Mouse (Mus musculus): ENCODE measurements at regions not wholly inside any gene's neighbourhood (a gene's known extent, or its start where the extent isn't known, plus 50 kb on each side); places are given as distances from the start of the nearest gene placed in this dataset.

DNA sequence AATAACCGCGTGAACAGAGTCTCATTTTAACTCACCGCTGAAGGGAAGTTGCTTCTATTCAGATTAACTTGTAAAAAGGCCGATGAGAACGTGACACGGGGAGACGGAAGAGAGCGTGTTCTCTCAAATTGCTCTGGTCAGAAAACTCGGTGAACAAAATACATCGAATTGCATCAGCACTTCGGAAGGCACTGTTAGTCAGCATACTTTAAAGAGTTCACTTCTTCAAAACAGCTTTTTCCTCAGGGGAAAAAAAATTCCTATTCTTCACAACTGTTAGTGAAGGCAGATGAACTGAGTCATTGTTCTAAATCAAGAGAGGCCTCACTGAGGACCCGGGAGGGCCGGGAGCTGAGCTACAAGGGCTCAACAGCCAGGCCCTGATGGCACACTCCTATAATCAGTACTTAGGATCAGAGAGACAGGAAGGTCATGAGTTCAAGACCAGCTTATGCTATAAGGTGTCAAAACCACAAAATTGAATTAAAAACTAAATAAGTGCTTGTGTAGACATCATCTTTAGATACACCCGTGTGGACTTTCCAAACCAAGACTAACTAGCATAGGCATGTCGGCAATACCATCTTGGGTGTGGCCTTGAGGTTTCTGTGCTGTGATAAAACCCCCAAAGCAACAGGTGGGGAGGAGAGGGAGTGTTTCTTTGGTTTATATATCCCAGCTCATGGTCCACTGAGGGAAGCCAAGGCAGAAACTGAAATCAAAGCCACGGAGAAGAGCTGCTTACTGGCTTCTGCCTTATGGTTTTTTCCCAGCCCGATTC is 131.2 kb upstream of the Dyrk2 start:
- TF ChIP-seq POLR2A (IDR thresholded peaks at IDR 0.05; ENCODE audit: extremely low read depth, insufficient read depth, low read length) (no peak), CTCF (IDR thresholded peaks at IDR 0.05; ENCODE audit: extremely low read depth, insufficient read depth, low read length) (no peak)
- Histone ChIP-seq H3K4me1 (ENCODE audit: control insufficient read depth, insufficient read depth, low read length) (no peaks in the 10 kb centered on the region), H3K27ac (ENCODE audit: insufficient read depth, low read length) (no peak overlapping the region), H3K4me3 (ENCODE audit: insufficient read depth, low read length) (no peak overlapping the region)

DNA sequence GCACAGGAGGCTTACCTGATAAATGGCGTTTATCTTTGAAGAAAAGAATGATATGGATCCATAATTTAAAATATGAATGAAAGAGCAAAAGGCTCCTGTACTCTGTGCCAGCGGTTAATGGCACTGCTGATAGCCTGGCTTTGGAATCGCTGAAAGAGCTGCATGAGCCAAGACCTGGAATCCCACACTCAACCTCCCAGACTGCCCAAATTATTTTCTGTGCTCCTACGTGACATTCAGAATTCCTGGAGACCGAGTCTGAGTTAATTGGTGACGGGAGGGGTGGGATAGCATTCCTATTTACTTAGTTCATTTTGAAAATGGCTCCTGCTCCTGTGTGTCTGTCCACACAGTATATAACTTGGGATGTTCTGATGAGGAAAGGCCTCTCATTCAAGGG is 129.0 kb upstream of the Dyrk2 start:
- H3K4me1 ChIP-seq (ENCODE audit: control insufficient read depth, insufficient read depth, low read length) = peaks cover 2% of the 10 kb centered on the region; the same call in 1 of the 2 replicates
- TF ChIP-seq POLR2A (IDR thresholded peaks at IDR 0.05; ENCODE audit: extremely low read depth, insufficient read depth, low read length) = no peak
- TF ChIP-seq CTCF (IDR thresholded peaks at IDR 0.05; ENCODE audit: extremely low read depth, insufficient read depth, low read length) = no peak
- no peak overlapping the region for H3K27ac ChIP-seq (ENCODE audit: insufficient read depth, low read length)
- no peak overlapping the region for H3K4me3 ChIP-seq (ENCODE audit: insufficient read depth, low read length)

DNA sequence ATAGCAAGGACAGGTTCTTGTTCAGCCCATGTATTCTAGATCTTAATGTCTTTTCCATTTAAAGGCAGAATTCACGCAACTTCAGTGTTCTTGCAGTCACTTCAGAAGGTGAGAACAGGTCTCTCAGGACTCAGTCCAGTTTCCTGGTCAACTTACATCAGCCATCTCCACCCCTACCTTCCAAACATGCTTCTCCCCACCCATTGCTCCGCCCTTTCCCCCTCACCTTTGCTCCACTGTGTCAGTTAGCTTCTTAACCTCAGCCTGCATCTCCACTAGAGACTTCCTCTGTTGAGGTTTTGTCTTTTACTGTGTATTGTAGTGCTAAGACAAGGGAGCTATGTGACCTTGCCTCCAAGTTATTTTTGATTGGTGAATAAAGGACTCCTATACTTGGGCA is 127.0 kb upstream of the Dyrk2 start:
- peaks cover 2% of the 10 kb centered on the region; the same call in 1 of the 2 replicates for H3K4me1 ChIP-seq (ENCODE audit: control insufficient read depth, insufficient read depth, low read length)
- no peak for TF ChIP-seq CTCF (IDR thresholded peaks at IDR 0.05; ENCODE audit: extremely low read depth, insufficient read depth, low read length)
- no peak for TF ChIP-seq POLR2A (IDR thresholded peaks at IDR 0.05; ENCODE audit: extremely low read depth, insufficient read depth, low read length)
- no peak overlapping the region for H3K27ac ChIP-seq (ENCODE audit: insufficient read depth, low read length)
- no peak overlapping the region for H3K4me3 ChIP-seq (ENCODE audit: insufficient read depth, low read length)

DNA sequence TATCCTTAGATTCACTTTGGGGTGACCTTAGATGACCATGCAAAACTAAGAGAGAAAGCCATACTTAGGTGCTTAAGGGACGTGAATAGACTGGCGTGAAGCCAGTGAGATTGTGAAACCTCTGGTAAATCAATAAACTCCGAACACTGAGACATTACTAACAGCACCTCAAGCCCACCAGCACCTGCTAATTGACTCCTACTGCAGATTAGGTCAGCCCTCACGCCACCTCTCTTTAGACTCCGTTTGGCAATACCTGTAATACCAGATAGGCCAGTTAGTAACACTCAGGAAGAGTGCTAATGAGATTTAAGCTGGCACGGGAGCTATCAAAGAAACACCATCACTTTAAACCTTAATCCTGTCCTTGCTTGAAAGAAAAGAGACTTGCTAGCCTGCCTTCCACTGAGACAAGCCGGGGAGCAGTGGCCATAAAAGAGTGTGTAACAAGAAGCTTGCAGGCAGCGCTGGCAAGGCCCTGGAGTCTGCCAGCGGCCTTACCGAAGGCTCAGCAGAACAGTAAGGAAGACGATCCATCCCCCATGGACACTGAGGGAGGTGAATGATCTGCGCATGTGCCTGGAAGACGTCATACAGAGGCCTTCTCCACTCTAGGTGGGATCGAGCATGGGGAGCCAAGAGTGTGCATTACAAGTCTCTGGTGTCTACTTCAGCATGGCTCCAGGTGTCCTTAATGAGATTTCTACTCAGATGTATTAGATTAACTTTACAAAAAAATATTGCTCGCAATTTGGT is 124.0 kb upstream of the Dyrk2 start:
- no peak for TF ChIP-seq CTCF (IDR thresholded peaks at IDR 0.05; ENCODE audit: extremely low read depth, insufficient read depth, low read length)
- TF ChIP-seq POLR2A (IDR thresholded peaks at IDR 0.05; ENCODE audit: extremely low read depth, insufficient read depth, low read length) = no peak
- Histone ChIP-seq H3K4me3 (ENCODE audit: insufficient read depth, low read length) (no peak overlapping the region), H3K4me1 (ENCODE audit: control insufficient read depth, insufficient read depth, low read length) (peaks cover 4% of the 10 kb centered on the region), H3K27ac (ENCODE audit: insufficient read depth, low read length) (no peak overlapping the region)

DNA sequence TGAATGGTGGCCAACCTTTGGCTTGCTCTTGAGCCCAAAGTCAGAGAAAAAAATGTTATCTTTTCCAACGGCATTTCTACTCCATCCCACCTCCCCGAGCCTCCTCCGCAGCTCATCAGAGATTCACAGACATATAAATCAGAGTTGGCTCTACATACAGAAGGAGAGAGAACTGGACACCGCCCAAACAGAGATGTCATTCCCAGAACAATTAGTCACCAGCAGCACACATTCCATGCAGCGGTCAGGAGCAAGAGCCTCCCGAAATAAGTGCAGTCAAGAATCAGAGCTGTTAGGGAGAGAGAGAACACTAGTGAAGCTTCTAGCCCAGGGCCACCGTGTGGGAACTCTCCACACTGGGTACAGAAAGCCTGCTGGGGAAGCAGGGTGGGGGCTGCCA is 121.2 kb upstream of the Dyrk2 start:
- no peak for TF ChIP-seq POLR2A (IDR thresholded peaks at IDR 0.05; ENCODE audit: extremely low read depth, insufficient read depth, low read length)
- no peak for TF ChIP-seq CTCF (IDR thresholded peaks at IDR 0.05; ENCODE audit: extremely low read depth, insufficient read depth, low read length)
- peaks cover 4% of the 10 kb centered on the region for H3K4me1 ChIP-seq (ENCODE audit: control insufficient read depth, insufficient read depth, low read length)
- no peak overlapping the region for H3K4me3 ChIP-seq (ENCODE audit: insufficient read depth, low read length)
- no peak overlapping the region for H3K27ac ChIP-seq (ENCODE audit: insufficient read depth, low read length)

DNA sequence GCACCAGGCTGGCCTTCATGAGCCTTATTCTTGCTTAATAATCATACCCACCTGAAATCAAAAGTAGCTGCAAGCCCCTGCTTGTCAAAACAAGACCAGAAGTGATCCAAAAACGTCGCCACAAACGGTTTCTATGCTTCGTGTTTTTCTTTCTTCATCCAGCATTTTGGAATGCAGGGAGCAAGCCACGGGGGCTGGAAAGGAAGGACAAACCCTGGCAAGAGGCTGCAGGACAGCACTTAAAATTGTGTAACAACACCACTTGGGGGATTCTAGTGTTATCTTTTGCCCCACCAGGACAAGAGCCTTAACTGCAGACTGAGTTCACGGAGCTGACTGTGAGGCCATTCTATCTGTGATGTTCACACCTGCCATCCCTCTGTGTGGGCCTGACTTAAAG is 120.5 kb upstream of the Dyrk2 start:
- Histone ChIP-seq H3K27ac (ENCODE audit: insufficient read depth, low read length) (no peak overlapping the region), H3K4me1 (ENCODE audit: control insufficient read depth, insufficient read depth, low read length) (peaks cover 1% of the 10 kb centered on the region; the same call in 1 of the 2 replicates), H3K4me3 (ENCODE audit: insufficient read depth, low read length) (no peak overlapping the region)
- TF ChIP-seq CTCF (IDR thresholded peaks at IDR 0.05; ENCODE audit: extremely low read depth, insufficient read depth, low read length) = no peak
- TF ChIP-seq POLR2A (IDR thresholded peaks at IDR 0.05; ENCODE audit: extremely low read depth, insufficient read depth, low read length) = no peak

DNA sequence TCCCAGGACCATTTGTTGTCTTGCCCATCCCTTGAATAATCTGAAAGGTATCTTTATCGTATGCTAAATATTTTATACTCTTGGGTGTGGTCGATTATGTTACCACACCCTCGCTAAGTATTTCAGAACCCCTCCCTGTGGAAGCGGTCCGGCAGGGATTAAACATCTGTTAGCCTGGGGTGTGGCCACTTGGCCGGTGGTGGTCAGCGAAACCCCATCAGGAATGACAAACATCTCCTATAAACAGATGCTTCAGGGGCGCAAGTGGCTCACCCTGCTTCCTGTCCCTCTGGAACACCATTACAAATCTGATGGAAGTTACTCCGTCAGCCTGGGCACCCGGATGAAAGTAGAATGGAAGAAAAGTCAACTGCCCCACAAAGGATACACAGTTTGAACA is 119.8 kb upstream of the Dyrk2 start:
- Histone ChIP-seq H3K27ac (ENCODE audit: insufficient read depth, low read length) (no peak overlapping the region), H3K4me3 (ENCODE audit: insufficient read depth, low read length) (no peak overlapping the region), H3K4me1 (ENCODE audit: control insufficient read depth, insufficient read depth, low read length) (peaks cover 1% of the 10 kb centered on the region; the same call in 1 of the 2 replicates)
- no peak for TF ChIP-seq CTCF (IDR thresholded peaks at IDR 0.05; ENCODE audit: extremely low read depth, insufficient read depth, low read length)
- TF ChIP-seq POLR2A (IDR thresholded peaks at IDR 0.05; ENCODE audit: extremely low read depth, insufficient read depth, low read length) = no peak

DNA sequence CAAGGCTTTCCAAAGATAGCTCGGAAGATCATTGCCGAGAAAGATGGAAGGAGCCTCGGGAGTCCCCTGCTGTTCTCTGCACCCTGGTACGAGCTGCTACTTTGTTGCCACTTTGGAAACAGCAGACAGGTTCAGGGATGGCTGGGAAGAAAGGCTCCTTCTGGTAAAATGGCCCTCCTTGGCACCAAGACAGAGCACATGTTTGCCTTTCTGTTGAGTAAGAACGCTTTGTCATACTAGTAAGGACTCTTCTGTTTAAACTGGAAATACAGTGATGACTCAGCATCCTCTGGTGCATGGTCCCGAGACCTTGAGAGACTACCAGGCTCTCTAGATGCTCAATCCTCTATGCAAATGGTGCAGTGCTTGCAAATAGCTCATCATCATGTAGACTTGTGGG is 118.2 kb upstream of the Dyrk2 start:
- no peak for TF ChIP-seq POLR2A (IDR thresholded peaks at IDR 0.05; ENCODE audit: extremely low read depth, insufficient read depth, low read length)
- TF ChIP-seq CTCF (IDR thresholded peaks at IDR 0.05; ENCODE audit: extremely low read depth, insufficient read depth, low read length) = no peak
- Histone ChIP-seq H3K4me3 (ENCODE audit: insufficient read depth, low read length) (no peak overlapping the region), H3K27ac (ENCODE audit: insufficient read depth, low read length) (no peak overlapping the region), H3K4me1 (ENCODE audit: control insufficient read depth, insufficient read depth, low read length) (peaks cover 1% of the 10 kb centered on the region; the same call in 1 of the 2 replicates)

DNA sequence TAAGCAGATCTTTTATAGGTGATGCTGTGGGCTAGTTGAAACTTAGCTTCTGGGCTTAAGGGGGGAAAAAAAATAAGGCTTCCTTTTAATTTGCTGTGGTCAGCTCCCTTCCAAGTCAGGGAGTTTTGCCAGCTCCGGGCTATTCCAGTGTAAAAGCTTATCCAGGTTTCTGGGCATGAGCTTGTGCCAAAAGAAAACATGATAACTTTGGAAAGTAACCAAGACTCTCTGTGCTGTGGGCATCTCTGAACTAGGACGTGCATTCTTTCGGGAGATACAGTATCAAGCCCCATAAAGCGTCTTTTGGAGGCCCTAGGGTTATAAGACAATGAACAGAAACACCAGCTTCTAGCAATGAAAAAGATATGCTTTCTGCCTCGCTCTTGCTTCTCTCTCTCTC is 114.6 kb upstream of the Dyrk2 start:
- TF ChIP-seq POLR2A (IDR thresholded peaks at IDR 0.05; ENCODE audit: extremely low read depth, insufficient read depth, low read length) (no peak), CTCF (IDR thresholded peaks at IDR 0.05; ENCODE audit: extremely low read depth, insufficient read depth, low read length) (no peak)
- Histone ChIP-seq H3K4me1 (ENCODE audit: control insufficient read depth, insufficient read depth, low read length) (no peaks in the 10 kb centered on the region), H3K4me3 (ENCODE audit: insufficient read depth, low read length) (no peak overlapping the region), H3K27ac (ENCODE audit: insufficient read depth, low read length) (no peak overlapping the region)

DNA sequence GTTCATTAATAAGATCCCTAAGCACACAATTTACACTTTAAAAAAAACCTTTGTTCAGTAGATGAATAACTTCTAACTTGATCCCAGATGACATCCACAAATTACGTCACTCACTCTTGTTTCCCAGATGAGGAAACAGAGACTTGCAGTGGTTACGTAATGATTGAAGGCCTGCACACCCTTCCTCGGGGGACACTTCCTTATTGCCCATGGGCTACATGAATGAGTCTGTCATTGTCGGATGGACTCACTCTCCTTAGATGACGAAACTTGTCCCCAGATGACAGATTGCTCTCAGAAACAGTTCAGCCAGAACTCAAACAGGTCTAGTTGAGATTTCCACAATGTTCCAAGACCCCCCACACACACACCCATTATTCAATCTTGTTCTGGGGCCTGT is 111.4 kb upstream of the Dyrk2 start:
- Histone ChIP-seq H3K4me1 (ENCODE audit: control insufficient read depth, insufficient read depth, low read length) (no peaks in the 10 kb centered on the region), H3K27ac (ENCODE audit: insufficient read depth, low read length) (no peak overlapping the region), H3K4me3 (ENCODE audit: insufficient read depth, low read length) (no peak overlapping the region)
- no peak for TF ChIP-seq CTCF (IDR thresholded peaks at IDR 0.05; ENCODE audit: extremely low read depth, insufficient read depth, low read length)
- no peak for TF ChIP-seq POLR2A (IDR thresholded peaks at IDR 0.05; ENCODE audit: extremely low read depth, insufficient read depth, low read length)
